Mouse (Mus musculus): ENCODE data around the gene Dcaf4.

GRCm38 (mm10) chr12:83488211-83488941 lies 31.9 kb upstream of the Dcaf4 start:
- no peak for TF ChIP-seq MAX (IDR thresholded peaks at IDR 0.05)
- no peak for TF ChIP-seq MYOD1 (IDR thresholded peaks at IDR 0.05; ENCODE audit: control insufficient read depth, insufficient read length, low read depth)
- no peak for TF ChIP-seq FOSL1 (IDR thresholded peaks at IDR 0.05; ENCODE audit: insufficient read depth, low read length, poor library complexity, severe bottlenecking)
